Mouse (Mus musculus): ENCODE results near the gene Agrn.

The Agrn gene

DNA sequence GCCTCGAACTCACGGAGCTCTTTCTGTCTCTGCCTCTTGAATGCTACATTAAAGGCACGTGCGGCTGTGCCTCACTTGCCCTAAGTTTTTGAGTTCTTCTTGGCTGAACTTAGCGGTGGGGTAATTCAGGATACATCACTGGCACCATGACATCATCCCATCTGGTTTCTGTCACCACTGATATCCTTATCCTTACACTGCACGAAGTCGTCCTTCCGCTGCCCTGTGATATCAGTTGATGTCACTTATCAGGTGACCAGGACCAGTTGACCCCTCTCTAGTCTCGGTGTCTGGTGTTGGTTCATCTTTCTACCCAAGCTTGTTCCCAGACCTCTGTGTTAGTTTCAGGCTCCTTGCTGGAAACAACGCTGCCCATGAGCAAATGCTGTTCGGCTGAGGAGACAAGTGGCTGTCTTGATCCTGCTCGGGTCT, 5.2 kb upstream of the Agrn start:
- peak; percentile 41 to 50 for DNase-seq (ENCODE audit: low spot score in 2 of 2)

DNA sequence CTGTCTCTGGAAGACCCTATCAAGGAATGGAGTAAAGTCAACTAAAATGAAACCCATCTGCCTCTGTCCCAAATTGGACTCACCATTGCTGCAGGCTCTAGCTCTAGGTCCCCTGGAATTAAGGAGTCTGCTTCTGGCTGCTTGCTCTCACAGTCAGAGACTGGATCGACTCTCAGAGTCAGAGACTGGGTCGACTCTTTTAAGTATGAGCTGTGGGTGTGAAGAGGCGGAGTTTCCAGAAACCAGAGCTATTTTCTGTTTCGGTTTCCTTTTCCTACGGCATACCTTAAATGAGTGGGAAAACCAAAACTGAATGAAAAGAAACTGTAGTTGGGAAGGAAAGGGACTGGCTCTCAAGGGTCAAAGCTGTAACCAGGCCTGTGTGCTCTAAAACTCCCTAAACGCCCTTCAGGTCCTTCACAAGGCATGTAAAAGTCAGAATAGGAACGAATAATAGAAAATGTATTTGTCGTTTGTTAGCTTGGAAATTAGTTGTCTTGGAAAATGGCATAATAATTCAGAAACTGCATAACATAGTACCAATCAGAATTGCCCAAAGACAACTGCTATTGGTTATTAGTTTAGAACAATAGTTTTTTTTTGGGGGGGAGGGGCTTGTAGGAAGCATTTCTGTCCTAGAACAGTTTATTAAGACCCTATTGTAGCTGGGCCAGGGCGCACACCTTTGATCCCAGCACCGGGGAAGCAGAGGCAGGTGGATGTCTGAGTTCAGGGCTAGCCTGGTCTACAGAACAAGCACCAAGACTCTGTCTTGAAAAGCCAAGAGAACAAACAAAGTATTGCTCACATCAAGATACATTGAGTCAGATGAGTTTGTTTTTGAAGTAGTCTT, 3.6 kb upstream of the Agrn start, which contains the start of gene Isg15:
Gene Isg15 (minus strand): TSS at position 196 of the 853 bp plus-strand sequence.
- DNase-seq (ENCODE audit: low spot score in 2 of 2): no peak

DNA sequence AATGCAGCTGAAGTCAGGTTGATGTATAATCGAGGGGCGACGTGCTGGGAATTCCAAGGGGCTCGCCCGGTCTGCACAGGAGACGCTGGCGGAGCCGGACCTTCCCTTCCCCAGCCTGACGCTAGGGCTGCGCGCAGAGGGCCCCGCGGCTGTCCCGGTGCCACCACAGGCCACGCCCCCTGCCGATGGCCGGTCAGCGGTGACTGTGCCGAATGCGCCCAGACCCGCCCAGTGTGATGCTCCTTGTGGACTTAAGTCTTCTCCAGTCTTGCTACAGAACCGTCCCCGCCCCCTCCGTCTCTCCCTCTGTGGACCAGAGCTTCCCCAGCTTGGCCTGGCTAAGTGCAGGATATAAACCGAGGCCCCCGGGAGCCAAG, 529 bp upstream of the Agrn start:
- peak; percentile 85 to 93 for DNase-seq (ENCODE audit: low spot score in 2 of 2)

DNA sequence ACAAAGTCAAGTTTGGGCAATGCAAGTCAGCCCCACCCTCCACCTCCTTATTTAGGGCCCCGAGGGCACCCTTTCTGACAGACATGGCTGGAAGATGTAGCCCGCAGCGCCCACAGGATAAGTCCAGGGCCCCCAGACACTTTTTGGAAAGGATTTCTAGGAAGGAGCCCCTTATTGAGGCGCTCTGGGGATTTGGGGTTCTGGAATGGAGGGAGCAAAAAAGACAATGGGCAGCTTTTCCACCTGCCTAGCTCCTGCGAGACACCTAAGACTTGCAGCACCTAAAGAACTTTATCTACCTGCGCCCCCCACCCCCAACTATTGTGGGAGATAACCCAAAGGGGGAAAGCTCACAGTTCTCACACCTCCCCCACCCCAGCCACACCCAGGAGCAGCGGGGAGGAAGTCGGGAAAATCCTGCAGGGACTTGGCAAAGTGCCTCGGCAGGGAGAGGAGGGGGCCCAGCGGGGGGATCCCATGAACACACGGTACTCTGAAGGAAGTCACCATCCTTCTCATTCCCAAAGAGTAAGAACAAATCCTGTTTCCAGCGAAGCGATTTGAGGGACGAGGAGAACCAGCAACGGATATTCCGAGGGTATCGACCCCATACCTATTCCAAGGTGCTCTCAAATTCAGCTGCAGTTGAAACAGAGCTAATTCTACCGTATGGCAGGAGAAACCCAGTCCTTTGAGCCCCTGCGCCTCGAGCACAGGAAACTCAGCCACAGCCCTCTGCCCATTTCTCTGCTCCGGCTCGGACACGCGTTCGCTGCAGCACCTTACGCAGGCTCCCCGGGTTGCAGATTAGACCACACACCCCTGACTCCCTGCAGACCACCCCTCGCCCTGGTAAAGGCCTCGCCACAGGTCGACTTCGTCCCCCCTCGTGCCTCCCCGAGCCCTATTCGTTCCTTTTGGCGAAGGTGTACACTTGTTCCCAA, 1.1 kb downstream of the Agrn start:
- DNase-seq (ENCODE audit: low spot score in 2 of 2): peak in 1 of 2 experiments; percentile 46

DNA sequence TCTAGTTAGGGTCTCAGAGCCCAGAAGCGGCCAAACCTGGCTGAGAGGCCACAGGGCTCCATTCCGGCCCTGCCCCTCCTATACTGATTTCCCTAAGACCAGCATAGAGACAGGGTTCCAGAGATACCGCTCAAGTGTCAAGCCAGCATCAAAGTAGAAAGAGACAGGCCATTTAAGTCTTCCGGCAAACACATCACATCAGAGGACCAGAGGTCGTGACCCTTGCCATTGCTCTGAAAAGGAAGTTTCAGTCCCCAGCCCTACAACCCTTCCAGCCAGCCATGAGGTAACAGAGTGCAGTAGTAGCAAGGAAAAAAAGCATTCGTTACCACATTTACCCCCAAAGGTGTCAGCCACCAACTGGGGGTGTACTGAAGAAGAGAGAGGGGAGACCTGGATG, 2.9 kb downstream of the Agrn start:
- DNase-seq (ENCODE audit: low spot score in 2 of 2): no peak

DNA sequence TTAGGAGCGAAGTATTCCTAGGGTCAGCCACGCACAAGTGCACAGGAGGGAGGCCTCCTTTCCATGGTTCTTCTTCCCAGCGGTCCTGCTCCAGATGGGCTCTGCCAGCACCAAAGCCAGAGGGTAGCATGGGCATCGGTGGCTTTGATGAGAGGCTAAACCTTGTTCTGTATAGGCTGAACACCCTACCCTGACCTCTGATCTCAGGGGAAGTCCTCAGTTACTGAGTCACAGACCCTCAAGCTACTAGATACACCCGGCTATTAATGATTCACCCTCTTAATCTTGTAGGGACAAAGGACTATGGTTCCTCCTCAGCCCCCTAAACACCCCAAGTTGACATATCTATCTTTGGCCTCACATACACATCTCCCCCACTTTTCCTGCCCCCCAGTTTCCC, 3.4 kb downstream of the Agrn start:
- DNase-seq (ENCODE audit: low spot score in 2 of 2): no peak

DNA sequence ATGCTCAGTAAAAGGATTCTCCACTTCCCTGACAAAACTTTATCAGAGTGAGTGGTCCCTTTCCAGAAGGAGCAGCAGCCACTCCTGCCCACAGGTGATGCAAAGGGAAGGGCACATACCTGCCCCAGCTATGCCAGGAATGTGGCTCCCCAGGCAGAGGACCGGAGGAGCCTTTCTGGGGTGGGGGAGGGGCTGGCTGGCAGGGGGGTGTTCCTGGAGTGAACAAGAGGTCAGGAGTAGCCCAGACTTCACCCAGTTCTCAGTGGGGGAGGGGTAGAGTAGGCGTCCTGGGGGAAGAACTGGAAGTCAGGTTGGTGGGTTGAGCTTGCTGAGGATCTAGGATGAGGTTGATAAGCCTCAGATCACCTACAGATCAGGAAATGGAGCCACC, 4.1 kb downstream of the Agrn start:
- DNase-seq (ENCODE audit: low spot score in 2 of 2): no peak

DNA sequence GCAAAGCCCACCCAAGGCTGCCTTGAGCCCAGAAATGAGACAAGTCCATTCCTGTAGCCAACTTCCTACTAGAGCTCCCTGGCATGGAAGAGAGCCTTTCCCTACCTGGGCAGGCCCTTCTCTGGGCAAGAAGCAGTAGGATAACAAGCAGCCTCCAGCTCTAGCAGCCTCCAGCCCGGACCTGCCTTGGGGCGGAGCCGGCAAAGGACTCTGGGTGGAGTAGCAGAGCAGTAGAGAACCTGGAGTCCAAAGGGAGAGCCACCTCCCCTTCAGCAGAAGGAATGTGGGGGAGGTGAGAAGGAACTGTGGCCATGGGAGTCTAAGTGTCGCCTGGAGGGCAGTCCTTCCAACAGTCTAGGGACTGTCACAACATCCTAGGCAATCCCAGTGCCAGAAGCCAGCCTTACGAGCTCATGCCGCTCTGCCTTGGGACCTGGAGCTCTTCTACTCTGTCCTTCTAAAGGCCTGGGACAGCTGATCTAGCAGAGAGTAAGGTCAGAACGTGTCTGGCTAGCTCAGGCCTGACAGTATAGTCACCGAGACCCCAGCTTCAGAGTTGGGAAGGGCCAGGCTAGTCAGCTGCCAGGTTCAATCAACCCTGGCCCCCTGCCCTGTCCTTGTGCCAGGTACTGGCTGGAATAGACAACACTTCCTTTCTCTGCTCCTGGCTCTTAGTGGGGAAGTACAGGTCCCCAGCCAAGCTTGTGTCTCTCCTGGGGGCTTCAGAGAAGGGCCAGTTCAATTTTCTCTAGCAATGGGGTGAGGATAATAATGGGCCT, 4.7 kb downstream of the Agrn start:
- peak in 1 of 2 experiments; percentile 32 for DNase-seq (ENCODE audit: low spot score in 2 of 2)

DNA sequence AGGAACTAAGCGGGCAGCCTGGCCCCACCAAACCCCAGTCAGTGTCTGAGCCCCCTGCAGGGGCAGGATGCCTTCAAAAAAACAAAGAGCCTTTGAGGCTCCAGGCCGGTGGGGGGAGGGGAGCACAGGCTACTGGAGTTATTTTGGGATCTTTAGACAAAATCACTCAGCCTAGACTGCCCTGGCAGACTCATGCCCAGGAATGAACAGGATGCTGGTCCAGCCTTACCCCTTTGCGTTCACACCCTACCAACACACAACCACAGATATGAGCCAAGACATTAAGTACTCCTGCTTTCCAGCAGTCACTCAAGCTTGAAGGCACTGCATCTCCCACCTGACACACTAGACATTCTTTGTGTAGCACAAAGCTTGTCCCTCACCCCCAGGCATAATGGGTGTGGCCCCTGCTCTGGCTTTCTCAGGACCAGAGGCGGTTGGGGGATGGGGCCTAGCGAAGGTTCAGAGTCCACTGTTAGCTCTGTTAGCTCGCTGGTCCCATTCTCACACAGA, 8.4 kb downstream of the Agrn start:
- no peak for DNase-seq (ENCODE audit: low spot score in 2 of 2)

DNA sequence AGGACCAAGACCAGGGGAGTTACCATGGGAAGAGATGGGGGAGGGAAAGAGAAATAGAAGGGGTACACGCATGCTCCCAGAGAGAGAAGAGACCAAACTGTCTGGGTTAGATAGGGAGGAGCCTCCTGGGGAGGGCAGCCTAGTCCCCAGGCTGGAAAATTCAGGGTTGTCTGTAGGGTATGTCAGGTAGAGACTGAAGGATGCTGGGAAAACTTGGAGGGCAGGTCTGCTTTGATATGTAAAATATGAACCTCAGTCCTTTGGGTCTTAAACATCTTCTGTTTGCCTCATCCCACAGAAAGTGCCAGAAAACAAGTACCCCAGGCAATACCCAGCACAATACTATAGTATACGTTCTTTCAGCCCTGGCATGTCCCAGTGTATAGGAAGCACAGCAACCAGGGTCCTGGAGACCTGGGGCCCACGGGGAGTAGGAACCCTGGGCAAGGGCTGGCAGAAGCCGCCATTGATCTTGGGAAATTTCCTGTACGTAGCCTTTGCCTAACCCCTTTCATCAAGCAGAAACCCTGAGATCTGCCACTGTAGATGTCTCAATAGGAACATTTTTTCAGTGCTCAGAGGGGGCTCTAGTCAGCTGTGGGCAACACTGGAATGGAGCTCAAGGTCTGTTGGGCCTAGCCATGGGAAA, 9.0 kb downstream of the Agrn start:
- DNase-seq (ENCODE audit: low spot score in 2 of 2): no peak

DNA sequence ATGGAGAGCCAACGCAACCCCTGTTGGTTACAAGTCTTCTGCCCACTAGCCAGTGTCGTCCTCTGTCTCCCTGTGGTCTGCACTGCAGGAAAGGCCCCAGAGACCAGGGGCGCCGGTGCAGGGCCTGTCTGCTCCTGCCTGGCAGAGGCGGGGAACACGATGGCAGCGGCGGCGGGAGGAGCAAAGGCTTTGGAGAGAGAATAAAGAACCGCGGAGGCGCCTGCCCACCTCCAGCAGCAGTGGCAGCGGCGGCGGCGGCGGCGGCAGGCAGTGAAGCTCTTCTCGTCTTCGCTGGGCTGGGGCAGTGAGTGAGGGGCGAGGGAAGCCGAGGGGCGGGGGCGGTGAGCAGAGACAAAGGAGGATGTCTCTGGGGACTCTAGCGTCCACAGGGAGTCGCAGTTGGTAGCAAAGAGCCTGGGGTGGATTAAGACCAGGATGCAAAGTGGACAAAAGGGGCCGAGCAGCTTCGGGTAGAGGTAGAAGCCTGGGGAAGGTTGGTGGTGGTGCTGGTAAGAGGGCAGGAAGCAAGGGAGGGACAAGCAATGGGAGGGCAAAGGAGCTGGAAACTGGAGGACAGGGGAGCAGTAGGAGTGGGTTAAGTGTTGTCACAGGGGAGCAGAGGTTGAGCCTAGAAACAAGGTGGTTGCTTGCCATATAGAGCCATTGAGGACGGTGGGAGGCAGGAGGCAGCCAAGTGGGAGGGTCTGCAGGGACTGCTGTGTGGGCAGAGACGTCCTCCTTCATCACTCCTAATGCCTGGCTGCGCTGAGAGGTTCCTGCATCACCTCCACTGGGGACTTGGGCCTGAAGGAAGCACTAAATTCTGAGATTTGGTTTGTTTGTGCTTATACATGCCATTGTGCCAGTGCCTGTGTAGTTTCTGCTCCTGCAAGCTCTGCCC, 11.1 kb downstream of the Agrn start:
- peak in 1 of 2 experiments; percentile 30 for DNase-seq (ENCODE audit: low spot score in 2 of 2)

DNA sequence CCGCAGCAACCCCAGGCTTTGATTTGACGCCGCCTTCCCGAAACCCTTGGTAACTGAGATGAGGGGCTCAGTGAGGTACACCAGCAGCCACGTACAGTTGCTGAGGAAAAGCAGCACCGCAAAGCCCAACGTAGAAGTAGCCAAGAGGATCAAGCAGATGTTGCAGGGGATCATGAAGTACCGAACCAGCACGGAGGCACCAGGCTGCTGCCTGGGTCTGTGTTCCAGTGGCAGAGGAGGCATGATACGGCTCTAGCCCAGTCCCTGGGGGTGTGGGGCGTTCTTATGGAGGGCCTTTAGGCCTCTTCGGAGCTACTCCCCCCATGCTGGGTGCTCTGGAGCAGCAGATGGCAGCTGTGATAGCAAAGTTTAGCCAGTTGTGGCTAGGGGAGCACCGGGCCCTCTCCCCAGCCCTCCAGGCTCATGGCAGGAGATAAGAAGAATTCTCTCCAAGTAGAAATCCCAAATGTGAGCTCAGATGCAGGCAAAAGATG, 11.8 kb downstream of the Agrn start:
- no peak for DNase-seq (ENCODE audit: low spot score in 2 of 2)

DNA sequence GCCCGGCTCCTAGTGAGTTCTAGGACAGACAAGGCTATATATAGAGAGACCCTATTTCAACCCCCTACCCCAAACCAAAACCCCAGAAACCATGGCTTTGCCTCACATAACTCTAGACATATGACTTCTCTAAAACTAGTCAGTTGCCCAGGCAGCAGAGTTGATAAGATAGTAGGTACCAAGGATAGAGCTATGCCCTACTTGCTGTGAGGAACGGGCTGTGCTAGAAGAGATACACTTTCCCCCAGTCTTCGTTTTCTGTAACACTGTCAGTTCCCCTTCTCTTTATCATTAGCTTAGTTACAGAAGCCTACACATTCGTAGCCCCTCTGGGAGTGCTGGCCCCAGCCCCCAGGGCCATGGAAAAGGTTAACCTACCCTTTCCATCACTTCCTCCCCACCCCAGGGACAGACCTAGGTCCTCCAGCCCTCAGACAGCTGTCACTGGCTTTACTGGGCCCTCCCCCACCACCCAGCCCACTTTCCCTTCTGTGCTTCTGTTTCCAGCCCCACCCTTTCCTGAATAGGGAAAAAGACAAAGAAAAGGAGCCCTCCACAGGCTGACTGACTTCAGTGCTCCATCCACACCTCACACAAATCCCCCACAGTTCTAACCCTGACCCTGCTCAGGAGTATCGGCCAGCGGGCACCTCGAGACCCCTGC, 12.9 kb downstream of the Agrn start:
- DNase-seq (ENCODE audit: low spot score in 2 of 2): no peak

DNA sequence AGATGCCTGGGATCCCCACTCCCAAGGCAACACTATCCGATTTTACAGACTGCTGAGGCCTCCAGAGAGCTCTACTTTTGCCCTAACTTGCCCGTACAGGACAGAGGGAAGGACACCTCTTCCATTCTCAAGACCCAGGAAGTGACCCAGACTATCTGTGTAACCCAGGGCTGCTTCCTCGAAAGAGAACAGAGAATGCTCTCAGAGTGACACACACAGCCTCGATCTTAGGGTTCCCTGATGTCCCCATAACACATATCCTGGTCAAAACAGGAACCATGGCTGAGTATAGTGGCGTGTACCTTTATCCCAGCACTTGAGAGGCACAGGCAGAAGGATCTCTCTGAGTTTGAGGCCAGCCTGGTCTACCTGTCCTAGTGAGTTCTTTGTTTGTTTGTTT, 13.5 kb downstream of the Agrn start:
- DNase-seq (ENCODE audit: low spot score in 2 of 2): no peak

DNA sequence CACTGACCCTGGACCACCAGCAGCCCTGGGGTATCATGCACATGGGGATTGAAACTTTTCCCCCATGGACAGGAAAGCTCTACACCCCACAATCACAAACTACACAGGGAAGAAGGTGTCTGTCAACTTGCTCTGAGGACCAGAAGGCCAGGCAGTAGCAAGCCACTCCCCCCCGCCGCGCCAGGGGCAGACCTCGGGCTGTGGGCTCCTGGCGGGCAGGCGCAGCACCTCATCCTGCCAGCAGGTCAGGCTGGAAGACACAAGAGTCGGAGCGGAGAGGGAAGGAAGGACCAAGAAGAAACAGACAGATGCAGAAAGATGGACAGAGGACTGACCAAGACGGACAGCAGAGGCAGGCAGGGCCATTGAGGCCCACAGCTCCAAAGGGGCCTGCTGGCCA, 19.7 kb downstream of the Agrn start:
- no peak for DNase-seq (ENCODE audit: low spot score in 2 of 2)

DNA sequence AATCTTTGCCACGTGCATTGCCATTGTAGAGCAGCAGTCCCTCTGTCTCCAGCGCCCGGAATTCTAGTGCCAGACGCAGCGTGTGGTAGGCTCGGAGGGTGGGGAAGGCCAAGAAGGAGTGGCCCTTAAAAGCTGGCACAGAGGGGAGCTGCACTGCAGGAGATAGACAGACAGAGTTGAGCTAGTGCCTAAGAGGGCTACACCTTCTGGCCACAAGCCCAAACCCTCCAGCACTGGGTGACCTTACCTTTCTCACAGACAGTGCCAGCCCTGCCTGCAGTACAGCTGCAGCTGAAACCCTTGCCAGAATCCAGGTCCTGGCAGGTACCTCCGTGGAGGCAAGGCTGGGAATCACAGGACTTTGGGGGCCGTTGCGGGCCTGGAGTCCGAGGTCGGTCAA, 25.5 kb downstream of the Agrn start:
- no peak for DNase-seq (ENCODE audit: low spot score in 2 of 2)

DNA sequence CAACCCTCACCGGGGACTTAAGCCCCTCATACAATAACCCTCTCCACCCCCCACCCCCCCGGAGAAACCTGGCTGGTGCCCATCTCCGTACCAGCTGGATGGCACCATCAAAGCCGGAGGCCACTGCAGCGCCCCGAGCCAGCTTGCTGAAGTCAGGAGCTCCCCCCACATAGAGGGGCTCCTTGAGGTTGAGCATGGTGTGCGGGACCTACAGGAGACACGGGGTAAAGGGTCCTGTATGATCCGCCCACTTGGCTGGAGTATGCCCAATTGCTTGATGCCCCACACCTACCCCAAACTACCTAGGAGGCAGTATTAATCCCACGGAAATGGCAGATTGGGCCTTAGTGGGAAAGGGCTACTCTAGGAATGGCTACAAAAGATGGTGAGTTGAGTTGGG, 28.2 kb downstream of the Agrn start:
- no peak for DNase-seq (ENCODE audit: low spot score in 2 of 2)

DNA sequence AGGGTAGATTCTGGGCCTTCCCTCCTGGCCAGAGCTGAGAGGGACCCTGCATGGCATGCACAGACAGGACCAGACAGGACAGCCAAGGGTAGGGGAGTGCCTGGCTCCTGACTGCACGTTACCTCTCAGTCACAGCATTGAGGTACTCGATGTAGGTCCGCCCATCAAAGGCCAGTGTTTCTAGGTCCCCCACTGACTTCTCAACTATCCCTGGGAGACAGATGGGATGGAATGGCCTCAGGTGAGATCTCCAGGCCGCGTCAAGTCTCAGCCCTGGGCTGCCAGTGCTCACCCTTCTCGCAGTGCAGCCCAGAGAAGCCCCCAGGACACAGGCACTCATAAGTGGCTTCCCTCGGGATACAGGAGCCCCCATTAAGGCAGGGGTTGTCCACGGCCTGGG, 28.7 kb downstream of the Agrn start:
- no peak for DNase-seq (ENCODE audit: low spot score in 2 of 2)

DNA sequence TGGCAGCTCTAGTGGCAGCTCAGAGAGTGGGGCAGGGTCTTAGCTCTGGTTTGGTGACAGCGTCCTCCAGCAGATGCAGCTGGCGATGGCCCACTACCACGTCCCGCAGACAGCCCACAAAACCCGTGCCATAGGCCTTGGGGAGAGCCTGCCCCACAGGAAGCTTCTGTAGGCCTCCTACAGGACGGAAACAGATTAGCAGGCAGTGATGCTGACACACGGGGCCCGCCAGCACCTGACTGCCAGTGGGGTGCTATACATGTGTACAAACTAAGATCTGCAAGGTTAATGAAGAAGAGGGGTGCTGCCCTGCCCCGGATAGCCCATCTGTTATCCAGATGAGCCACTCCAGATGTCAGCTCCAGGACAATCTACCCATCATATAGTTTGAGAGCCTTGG, 30.8 kb downstream of the Agrn start:
- no peak for DNase-seq (ENCODE audit: low spot score in 2 of 2)

All from spleen, postnatal 10 days (tissue).